Mouse (Mus musculus): ENCODE measurements around the gene Osbpl5.

DNA sequence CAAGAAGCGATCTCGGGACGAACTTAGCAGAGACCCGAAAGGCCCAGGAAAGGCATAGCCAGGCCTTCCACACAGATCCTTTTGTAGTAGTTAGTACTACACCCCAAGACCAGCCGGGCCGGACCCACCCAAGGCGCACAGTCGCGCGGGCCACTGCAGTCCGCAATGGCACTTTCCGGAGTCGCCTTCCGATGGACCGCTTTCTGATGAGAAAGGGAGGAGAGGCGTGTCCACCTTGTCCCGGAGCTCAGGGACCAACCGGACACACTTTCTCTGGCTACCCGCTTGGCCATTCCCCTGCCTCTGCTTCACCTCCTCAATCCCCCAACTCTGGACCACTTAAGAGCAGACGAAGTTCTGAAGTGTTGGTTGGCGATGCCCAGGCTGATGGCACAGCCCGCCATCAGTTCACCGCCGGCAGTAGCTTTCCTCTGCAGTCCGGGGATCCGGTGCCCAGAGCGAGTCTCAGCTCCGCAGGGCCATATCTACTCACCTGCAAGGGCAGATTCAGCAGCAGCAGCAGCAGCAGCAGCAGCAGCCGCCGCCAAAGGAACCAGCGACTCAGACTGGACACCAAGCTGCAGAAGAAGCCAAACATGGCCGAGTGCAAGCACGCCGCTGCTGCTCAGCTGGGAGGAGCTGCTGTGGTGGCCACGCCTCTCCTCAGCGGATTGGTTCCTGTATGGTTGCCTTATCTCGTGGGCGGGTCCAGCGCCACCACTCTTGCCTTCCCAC lies 107.6 kb downstream of the Osbpl5 start, which contains the start of gene Tnfrsf22:
- no peak for TF ChIP-seq CTCF (IDR thresholded peaks at IDR 0.05; ENCODE audit: extremely low read depth, insufficient read depth, insufficient read length, insufficient replicate concordance)
- TF ChIP-seq POLR2A (IDR thresholded peaks at IDR 0.05; ENCODE audit: low read depth, low read length), result no peak; the same call in 1 of the 2 replicates
